In the genomic region with DNA sequence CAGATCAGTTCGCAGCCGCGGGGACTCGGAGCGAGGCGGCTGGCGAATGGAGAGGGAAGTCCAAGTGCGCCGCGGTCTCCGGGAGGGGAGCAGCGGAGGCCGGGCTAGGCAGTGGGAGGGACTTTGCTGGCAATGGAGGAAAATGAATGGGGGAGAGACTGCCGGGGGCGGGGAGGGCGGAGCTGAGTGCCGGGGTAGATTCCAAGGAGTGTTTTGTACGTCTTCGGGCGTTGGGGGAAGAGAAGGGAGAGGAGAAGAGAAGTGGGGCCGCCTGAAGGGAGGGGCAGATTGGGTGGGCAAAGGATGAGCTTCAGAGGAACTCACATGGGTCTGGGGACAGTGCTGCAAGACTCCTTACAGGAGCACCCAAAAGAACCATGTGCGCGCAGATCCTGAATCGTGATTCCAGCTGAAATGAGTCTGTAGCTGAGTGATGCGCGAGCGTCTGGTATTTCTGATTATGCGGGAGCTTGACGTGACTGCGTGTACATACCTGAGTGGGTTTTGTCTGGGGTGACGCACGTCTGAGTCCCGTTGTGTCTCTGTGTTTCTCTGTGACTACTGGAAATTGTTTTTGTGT, we compare ENCODE assay signal across 8 mouse cellular contexts. TPM values are rescaled to one million over a fixed set of nuclear protein-coding genes. Genes with fewer than 3 reads are reported as not detected.
DNase-seq lines count a peak whose midpoint lies in the region; ATAC-seq and TF ChIP-seq lines count a peak whose summit lies in the region.

A gene (minus strand): TSS at position 76 of the 580 bp plus-strand sequence.

- H3K27ac ChIP-seq in ES-E14 (ENCODE audit: insufficient read depth, low read depth, low read length, poor library complexity, severe bottlenecking) = no peak within 1 kb of the TSS
- H3K27ac ChIP-seq in hindbrain, embryonic 11.5 days (ENCODE audit: low read depth, low read length) = no peak within 1 kb of the TSS
- peak within 1 kb of the TSS; percentile 53; the same call in 1 of the 2 replicates for H3K27ac ChIP-seq in midbrain, embryonic 10.5 days (replicated peaks)
- H3K27ac ChIP-seq in stomach, embryonic 15.5 days = no peak within 1 kb of the TSS

- no peaks in the 10 kb centered on the region for H3K9me3 ChIP-seq in ES-E14 (ENCODE audit: control insufficient read depth, insufficient read depth, low read depth, low read length)
- H3K9me3 ChIP-seq in hindbrain, embryonic 11.5 days (ENCODE audit: control insufficient read depth, low read length) = no peaks in the 10 kb centered on the region
- no peaks in the 10 kb centered on the region for H3K9me3 ChIP-seq in midbrain, embryonic 10.5 days (replicated peaks)
- H3K9me3 ChIP-seq in stomach, embryonic 15.5 days = no peaks in the 10 kb centered on the region

- H3K9ac ChIP-seq in ES-E14 (ENCODE audit: insufficient read depth, low read depth, low read length, poor library complexity, severe bottlenecking) = peak within 1 kb of the TSS; percentile 73
- peak within 1 kb of the TSS; percentile 58 for H3K9ac ChIP-seq in hindbrain, embryonic 11.5 days (ENCODE audit: low read depth, low read length)
- no peak within 1 kb of the TSS for H3K9ac ChIP-seq in stomach, embryonic 15.5 days

- H3K4me2 ChIP-seq in hindbrain, embryonic 11.5 days (replicated peaks; ENCODE audit: low read depth, low read length) = peak within 1 kb of the TSS; percentile 96
- peak within 1 kb of the TSS; percentile 87 for H3K4me2 ChIP-seq in stomach, embryonic 15.5 days

- no peaks in the 10 kb centered on the region for H3K4me1 ChIP-seq in ES-E14 (ENCODE audit: control insufficient read depth in 2 of 2, insufficient read depth in 2 of 2, low read length in 2 of 2, poor library complexity in 1 of 2)
- H3K4me1 ChIP-seq in hindbrain, embryonic 11.5 days (replicated peaks; ENCODE audit: control insufficient read depth, insufficient read depth, low read length) = no peaks in the 10 kb centered on the region
- H3K4me1 ChIP-seq in midbrain, embryonic 10.5 days = peaks cover 17% of the 10 kb centered on the region
- peaks cover 3% of the 10 kb centered on the region; the same call in 1 of the 2 replicates for H3K4me1 ChIP-seq in stomach, embryonic 15.5 days

- peak within 1 kb of the TSS; percentile 77 to 79 for H3K4me3 ChIP-seq in ES-E14 (ENCODE audit: insufficient read depth in 1 of 2, low read depth in 1 of 2, low read length in 2 of 2, poor library complexity in 1 of 2, severe bottlenecking in 1 of 2)
- peak within 1 kb of the TSS; percentile 62 for H3K4me3 ChIP-seq in hindbrain, embryonic 11.5 days (ENCODE audit: low read depth, low read length)
- peak within 1 kb of the TSS; percentile 63 for H3K4me3 ChIP-seq in midbrain, embryonic 10.5 days
- H3K4me3 ChIP-seq in stomach, embryonic 15.5 days (replicated peaks) = peak within 1 kb of the TSS; percentile 55

- intact Hi-C loops in left cerebral cortex, postnatal 25 days (cut with DNase I) = loop anchor here (1.0 to 10.0 kb wide), 13 partner anchors 142 to 1480 kb away; no protein-coding TSS in a partner anchor

- DNase-seq in ES-E14 (ENCODE audit: low read depth, low spot score) = peak; percentile 69
- DNase-seq in adrenal gland, adult 2 months = peak; percentile 24
- DNase-seq in embryo, embryonic 9.5 days (ENCODE audit: extremely low spot score) = peak; percentile 80
- peak; percentile 83 for DNase-seq in hindbrain, embryonic 11.5 days (ENCODE audit: low spot score)
- peak; percentile 88 to 96 for DNase-seq in left cerebral cortex, postnatal 25 days (ENCODE audit: low spot score in 2 of 2)
- peak; percentile 81 for DNase-seq in midbrain, embryonic 10.5 days (ENCODE audit: low spot score)
- DNase-seq in adipocyte (ENCODE audit: low spot score) = no peak

- ATAC-seq in hindbrain, embryonic 11.5 days (ENCODE audit: low FRiP score) = peak; percentile 94
- peak; percentile 90 for ATAC-seq in stomach, embryonic 15.5 days (ENCODE audit: insufficient read depth, low FRiP score, low read depth)

- H3K27me3 ChIP-seq in hindbrain, embryonic 11.5 days (ENCODE audit: control insufficient read depth, insufficient read depth, low read length) = no peaks in the 10 kb centered on the region; the same call in 1 of the 2 replicates
- H3K27me3 ChIP-seq in midbrain, embryonic 10.5 days (ENCODE audit: low read depth, poor library complexity, severe bottlenecking) = peaks cover 45% of the 10 kb centered on the region
- H3K27me3 ChIP-seq in stomach, embryonic 15.5 days (replicated peaks) = 0 out of 2 replicates have a peak, but pooled peaks cover 2% of the 10 kb centered on the region

- H3K36me3 ChIP-seq in ES-E14 (ENCODE audit: control insufficient read depth, insufficient read depth, low read length, poor library complexity, severe bottlenecking) = no peaks in the 10 kb centered on the region
- no peaks in the 10 kb centered on the region for H3K36me3 ChIP-seq in hindbrain, embryonic 11.5 days (ENCODE audit: control insufficient read depth, insufficient read depth, low read length)
- no peaks in the 10 kb centered on the region for H3K36me3 ChIP-seq in midbrain, embryonic 10.5 days
- no peaks in the 10 kb centered on the region for H3K36me3 ChIP-seq in stomach, embryonic 15.5 days

- in situ Hi-C loops in ES-E14 (cut with MboI; ENCODE audit: low sequenced_read_pairs in 2 of 2, unreplicated experiment in 2 of 2) = no loop called here

- under 1% methylated on average over 31 of the region's 33 CpGs for WGBS in hindbrain, embryonic 11.5 days
- WGBS in midbrain, embryonic 10.5 days = 1% methylated on average over 32 of the region's 33 CpGs
- under 1% methylated on average over 33 of the region's 33 CpGs for WGBS in stomach, embryonic 15.5 days

TF ChIP-seq in ES-E14, 5 proteins besides CTCF, POLR2A, EP300 and RAD21:
- TF ChIP-seq HCFC1 (IDR thresholded peaks at IDR 0.05; ENCODE audit: borderline replicate concordance, insufficient read depth, low read length) (no peak), MAFK (IDR thresholded peaks at IDR 0.05; ENCODE audit: insufficient read depth, low read depth, low read length) (no peak), ZNF384 (IDR thresholded peaks at IDR 0.05; ENCODE audit: low read depth, low read length) (no peak), CHD2 (IDR thresholded peaks at IDR 0.05; ENCODE audit: low read depth, low read length) (no peak), ZC3H11A (IDR thresholded peaks at IDR 0.05; ENCODE audit: borderline replicate concordance, low read depth, low read length) (no peak)

RNA-seq across cellular contexts. Expression of the gene that starts here (rescaled TPM):
- total RNA-seq in ES-E14 (2012; rRNA removed) = 0.80 and 1.5 TPM in 2 replicates
- 1 to 10 TPM; 1.4 to 2.0 TPM for total RNA-seq in adrenal gland, adult 2 months (2021)
- 0.41 and 0.42 TPM in 2 replicates for polyA plus RNA-seq in adrenal gland, adult 2 months (2012; rRNA removed)
- 13.1 and 16.1 TPM in 2 replicates for polyA plus RNA-seq in hindbrain, embryonic 11.5 days (2014; fragmentation: Nextera tagmentation; extraction: Ambion mirVana)
- 100 to 1,000 TPM; 261 to 279 TPM for total RNA-seq in left cerebral cortex, postnatal 25 days (2021)
- polyA plus RNA-seq in midbrain, embryonic 10.5 days (2016; fragmentation: Nextera tagmentation; extraction: Ambion mirVana) = 1.8 and 6.0 TPM in 2 replicates
- 7.4 and 9.4 TPM in 2 replicates for polyA plus RNA-seq in stomach, embryonic 15.5 days (2015; fragmentation: Nextera tagmentation; extraction: Ambion mirVana)

Comparison
In these comparisons a context has a peak if more than half of its experiments do, and no peak if none do; other contexts are left out.
1. RNA of the gene that starts here (total RNA-seq): 261 to 279 TPM in left cerebral cortex, postnatal 25 days; 1.4 to 2.0 TPM in adrenal gland, adult 2 months and 0.80 to 1.5 TPM in ES-E14; every median in the first group is over 10 times any median in the second.
2. Peak in every context shown above with its lines, with median percentiles within 50 percentile points of each other: H3K4me3 ChIP-seq.